Mouse (Mus musculus) WW6 (cell line): ENCODE results near the gene Zfp775.
A peak's percentile ranks its signal among the peaks of the same experiment; 100 is the strongest.
"Not testable (repeated sequence)": the region's sequence is repeated elsewhere in the genome, so short reads cannot be mapped to it uniquely, and the experiment has no call there.

ENCODE experiments used
- DNase-seq: peaks from one replicate; pipeline ENCODE4 v3.0.0-alpha.2; 2013; ENCODE audit warnings: low read depth, low spot score

The Zfp775 gene

DNA sequence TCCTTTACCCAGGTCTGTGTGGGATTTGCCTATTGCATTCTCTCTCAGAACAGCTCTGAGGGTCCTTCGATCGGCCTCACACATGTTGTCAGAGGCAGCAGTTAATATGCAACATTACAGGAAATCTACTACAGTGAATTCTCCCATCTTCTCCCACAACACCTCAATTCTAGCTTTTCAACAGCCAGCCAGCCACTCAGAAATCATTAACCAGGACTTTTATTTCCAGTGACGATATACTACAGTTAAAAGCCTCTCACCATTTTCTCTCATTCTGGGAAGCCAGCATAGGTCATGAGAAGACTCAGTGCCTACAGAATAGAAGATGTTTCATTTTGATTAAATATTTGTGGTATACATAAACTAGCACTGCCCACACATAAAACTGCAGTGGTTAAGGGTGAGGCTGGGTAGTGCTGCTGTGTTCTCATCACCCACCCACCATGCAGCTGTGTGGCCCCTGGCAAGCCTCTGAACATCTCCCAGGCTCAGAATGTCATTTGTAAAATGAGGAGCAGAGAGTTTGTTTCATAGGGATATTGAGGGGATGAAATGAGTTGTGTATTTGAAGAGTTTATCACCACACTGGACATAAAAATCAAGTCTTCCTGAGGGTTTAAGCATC is 10.5 kb upstream of the Zfp775 start:
- no peak for DNase-seq

DNA sequence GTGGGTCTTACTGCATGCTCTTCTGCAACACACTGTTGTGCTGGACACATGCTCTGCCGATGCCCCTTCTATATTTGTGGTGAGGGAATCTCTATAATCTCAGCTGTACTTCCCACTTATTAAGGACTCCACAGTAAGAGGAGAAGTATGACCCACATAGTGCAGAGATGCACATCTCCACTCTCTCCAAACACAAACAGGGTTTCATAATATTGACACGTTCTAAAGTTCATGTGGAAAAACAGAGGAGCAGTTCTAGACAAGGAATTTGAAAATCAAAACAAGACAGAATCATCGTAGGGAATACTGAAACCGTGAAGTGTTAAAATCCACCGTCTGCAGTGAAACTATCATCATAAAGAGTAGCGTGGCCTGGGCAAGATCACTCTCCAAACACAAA is 10.0 kb upstream of the Zfp775 start:
- no peak for DNase-seq

DNA sequence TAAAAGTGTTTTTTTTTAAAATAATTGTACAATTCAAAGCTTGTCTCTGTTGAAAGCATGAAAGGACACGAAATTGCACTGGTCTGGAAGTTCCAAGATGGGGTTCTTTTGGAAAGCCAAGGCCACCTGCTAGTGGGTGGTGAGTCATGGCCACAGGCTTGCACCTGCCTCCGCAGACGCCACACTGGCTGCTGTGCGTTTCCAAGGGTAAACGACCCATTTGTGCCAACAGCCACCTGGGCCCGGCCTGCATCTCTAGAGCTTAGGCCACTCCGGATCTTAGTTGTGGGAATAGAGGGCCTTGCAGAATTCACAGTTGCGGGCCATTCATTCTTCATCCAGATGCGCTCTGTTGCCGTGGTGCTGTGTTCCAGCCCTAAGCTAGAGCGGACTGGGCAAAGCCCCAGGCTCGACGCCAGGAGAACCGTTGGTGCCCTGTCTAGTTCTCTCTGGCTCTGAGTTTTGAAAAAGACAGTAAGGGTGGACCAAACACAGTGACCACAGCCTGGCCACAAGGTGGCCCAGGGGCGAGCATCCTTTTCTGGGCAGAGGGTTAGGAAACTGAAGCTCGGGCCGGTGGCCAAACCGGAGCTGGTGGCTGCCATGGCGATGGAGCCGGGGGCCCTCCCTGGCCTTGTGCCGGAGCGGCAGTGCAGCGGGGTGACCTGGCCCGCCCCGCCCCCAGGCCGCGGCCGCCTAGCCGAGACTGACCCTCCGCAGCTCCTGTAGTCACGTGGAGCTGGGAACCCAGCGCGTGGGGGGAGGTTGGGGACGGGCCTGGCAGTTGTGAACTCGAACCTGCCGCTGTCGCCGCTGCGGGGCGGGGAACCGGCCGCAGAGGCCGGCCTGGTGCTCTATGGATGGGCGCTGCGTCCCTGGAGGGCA is 8.5 kb upstream of the Zfp775 start, which contains the start of the genes Repin1 and Gm44965:
Gene Repin1, plus strand, starts transcription at position 726 of the 885 bp plus-strand sequence.
Gene Gm44965, plus strand, starts transcription at position 784 of the 885 bp plus-strand sequence.
- DNase-seq: peak; percentile 42

DNA sequence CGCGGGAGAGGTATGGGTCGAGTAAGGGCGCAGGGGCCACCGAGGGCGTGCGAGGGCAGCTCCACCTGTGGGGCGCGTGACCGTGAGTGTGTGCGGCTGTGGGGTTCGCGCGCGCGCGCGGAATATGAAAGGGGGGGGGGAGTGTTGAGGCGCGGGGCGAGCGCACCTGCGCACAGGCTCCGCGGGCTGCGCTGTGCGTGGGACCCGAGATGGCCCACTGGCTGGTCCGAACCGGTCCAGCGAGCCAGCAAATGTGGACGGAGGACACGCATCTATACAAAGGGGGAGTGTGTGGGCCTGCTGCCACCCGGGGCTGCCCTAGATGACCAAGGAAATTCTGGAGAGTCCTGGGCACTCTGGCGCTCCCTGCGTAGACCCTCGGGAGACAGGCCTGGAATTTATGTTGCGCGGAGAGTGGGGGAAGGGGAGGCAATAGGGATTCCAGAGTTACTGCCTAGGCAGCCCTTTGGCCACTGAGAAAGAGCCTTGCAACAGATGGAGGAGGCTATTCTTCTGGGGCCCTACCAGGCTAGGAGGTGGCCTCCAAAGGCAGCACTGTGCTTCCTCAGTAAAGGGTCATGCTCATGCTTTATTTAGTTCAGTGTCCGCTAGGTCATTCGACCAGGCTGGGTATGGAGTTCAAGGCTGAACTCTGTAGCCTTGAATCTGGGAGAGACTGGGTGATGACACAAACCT is 7.7 kb upstream of the Zfp775 start:
- peak; percentile 20 for DNase-seq

DNA sequence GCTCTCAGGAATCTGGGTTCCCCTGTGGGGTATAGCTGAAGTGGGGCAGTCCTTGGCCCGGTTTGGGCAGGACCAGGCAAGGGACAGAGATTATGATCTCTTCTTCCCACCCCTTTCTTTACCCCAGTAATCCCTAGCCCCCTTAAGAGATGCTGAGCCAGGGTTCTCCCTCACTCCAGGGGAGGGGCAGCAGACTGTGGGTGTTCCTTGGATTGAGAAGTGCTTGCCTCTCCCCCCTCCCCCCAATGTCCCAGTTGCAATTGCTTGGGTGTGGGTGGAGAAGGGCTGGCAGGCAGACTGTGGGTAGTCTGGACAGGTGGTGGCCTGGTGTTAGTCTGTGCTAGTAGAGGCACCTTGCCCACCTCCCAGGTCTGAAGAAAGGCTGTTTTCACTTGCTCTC is 6.6 kb upstream of the Zfp775 start:
- DNase-seq: no peak

DNA sequence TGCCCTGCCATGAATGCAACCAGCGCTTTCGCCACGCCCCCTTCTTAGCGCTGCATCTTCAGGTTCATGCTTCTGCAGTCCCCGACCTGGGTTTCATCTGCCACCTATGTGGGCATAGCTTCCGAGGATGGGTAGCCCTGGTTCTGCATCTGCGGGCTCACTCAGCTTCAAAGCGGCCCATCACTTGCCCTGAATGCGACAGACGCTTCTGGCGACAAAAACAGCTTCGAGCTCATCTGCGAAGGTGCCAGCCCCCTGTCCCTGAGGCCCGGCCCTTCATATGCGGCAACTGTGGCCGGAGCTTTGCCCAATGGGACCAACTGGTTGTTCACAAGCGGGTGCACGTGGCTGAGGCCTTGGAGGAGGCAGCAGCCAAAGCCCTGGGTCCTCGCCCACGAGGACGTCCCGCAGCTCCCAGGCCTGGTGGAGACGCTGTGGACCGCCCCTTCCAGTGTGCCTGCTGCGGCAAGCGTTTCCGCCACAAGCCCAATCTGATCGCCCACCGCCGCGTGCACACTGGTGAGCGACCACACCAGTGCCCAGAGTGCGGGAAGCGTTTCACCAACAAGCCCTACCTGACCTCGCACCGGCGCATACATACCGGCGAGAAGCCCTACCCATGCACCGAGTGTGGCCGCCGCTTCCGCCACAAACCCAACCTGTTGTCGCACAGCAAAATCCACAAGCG is 5.2 kb upstream of the Zfp775 start:
- DNase-seq: no peak

DNA sequence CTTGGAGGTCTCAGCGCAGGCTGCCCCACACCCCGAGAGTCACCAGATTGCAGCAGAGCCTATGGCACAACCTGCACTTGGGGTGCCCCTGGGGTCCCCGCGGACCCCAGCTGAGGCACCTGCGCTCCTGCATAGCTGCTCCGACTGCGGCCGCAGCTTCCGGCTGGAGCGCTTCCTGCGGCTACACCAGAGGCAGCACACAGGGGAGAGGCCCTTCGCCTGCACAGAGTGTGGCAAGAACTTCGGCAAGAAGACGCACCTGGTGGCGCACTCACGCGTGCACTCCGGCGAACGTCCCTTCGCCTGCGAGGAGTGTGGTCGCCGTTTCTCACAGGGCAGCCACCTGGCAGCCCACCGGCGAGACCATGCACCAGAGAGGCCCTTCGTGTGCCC is 4.6 kb upstream of the Zfp775 start:
- no peak for DNase-seq

DNA sequence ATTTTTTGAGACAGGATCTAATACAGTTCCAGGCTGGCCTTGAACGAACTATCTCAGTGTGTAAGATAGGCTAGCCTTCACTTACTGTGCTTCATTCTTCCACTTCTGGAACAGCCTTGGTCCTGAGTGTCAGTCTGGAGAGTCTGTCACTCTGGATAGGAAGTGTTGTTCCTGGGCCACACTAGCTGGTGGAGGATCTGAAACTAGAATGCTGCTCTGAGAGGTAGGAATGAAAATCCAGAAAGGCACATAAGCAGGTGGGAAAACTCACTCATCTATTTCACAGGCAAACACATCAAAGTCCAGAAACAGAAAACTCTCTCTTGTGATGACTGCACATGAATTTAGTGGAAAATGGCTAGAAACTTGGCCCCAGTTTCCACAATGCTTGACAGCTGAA is 1.3 kb upstream of the Zfp775 start:
- DNase-seq: no peak

DNA sequence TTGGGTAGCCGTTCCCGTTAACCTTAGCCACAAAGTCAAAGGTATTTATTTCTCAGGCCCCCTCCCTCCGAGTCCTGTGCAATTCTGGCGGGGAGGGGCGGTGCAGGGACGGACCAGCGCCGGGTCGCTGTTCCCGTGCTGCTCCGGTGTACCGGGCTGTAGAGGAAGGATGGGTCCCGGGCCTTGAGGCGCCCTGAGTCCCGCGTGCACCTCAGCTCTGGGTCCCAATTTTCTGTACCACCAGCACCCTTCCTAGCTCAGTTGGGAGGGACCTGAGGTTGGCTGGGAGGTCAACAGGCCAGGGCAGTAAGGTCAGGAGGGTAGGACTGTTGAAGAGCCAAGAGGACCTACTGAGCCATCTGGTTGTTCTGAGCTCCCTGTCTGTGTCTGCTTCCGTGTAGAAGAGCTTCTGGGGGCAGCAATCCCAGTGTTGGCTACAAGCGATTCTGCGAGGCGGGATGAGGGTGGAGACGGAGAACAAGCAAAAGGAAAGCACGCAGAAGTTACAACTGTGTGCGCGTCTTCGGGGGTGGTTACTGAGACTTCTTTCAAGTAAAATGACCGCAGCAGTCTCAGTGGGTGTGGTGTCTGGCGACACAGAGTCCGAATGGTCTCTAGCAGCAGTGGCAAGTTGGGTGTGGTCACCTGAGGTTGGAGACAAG is 348 bp downstream of the Zfp775 start:
- no peak for DNase-seq

DNA sequence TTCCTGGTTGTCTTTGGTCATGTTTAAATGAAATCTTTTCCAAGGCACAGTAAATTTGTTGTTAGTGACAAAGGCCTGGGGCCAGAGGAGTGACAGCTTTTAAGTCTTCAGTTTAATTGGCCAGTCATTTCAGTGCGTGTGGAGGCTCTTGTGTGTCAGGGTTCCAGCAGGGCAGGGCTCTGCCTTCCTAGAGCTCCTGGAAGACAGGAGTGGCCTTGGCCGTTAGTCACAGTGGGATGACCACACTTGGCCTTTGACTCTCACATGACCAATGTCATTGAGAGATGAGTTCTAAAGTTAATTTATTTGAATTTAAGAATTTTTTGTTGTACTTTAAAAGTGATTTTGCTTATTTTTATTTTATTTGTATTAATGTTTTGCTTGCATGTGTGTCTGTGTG is 6.3 kb downstream of the Zfp775 start:
- no peak for DNase-seq

DNA sequence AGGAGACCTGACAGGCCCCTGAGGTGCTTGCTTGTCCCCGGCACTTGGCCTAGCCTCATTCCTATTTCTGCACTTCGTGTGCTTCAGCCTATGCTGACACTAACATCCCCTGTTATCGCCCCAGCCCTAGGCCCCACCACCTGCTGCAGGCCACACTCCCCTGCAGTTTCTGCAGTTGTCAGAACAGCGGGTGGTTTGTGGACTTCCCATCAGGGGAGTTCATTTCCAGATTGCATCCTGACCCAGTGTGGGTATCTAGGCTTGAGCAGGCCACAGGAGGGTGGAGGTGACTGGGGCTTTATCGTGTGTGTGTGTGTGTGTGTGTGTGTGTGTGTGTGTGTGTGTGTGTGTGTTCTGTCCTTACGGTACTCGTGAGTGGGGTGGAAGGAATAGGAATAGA is 7.6 kb downstream of the Zfp775 start:
- DNase-seq: no peak

DNA sequence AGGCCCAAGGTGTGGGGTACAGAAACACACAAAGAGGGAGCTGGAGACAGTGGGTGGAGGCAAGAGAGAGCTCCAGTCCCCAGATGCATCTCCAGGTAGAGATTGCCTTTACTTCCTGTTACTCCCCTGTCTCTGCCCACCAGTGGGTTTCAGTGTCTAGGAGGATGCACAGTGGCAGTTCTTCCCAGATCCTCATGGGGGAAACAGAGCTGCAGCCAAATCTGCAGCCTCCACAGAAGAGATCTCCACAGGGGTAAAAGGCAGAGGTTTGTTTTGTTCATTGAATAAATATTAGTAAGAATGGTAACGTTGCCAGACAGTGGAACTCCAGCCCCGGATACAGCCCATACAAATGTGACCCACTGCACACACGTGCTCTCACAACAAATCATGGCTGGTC is 8.8 kb downstream of the Zfp775 start:
- DNase-seq: no peak

DNA sequence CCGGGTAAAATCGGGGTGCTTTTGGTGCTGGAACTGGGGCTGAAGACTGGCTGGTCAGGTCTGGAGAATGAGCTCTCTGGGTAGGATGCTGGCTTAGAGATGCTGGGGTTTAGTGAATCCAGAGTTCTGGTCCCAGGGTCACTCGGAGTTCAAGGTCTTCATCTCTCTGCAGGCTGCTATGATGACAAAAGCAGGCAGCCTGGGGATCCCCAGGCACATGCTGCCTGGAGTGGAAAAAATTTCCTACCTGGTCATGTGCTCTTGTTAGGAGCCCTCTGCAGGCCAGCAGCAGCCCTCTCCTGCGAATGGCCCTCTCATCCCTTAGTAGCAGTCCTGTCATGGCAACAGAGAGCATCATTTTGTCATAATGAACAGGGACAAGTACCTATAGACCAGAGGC is 11.6 kb downstream of the Zfp775 start:
- no peak for DNase-seq

DNA sequence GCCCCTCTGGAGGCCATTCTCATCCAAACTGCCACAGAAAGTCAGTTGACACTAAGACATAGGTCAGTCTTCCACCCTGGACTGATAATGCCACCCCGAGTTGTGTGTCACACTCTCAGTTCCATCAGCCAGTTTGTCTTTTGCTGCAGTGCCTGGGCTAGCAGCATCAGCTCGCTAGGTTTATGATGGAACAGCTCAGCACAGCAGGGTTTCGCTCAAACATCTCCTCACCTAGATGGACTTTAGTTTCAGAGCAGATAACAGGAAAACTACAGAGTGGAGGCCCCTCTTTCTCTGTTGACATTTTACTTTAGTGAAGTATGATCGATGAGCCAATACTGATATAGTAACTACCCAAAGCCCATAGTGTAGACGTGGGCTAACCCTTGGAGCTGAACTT is 12.9 kb downstream of the Zfp775 start:
- no peak for DNase-seq

DNA sequence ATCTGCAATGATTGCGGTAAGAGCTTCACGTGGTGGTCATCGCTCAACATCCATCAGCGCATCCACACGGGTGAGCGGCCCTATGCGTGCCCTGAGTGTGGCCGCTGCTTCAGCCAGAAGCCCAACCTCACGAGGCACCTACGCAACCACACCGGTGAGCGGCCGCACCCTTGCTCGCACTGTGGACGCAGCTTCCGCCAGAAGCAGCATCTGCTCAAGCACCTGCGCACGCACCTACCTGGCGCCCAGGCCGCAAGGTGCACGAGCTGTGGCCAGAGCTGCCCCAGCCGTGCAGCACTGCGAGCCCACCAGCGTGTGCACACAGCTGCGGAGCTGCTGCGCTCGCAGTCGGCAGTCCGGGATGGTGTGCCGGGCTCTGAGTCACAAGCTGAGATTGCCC is 18.2 kb downstream of the Zfp775 start:
- no peak for DNase-seq

DNA sequence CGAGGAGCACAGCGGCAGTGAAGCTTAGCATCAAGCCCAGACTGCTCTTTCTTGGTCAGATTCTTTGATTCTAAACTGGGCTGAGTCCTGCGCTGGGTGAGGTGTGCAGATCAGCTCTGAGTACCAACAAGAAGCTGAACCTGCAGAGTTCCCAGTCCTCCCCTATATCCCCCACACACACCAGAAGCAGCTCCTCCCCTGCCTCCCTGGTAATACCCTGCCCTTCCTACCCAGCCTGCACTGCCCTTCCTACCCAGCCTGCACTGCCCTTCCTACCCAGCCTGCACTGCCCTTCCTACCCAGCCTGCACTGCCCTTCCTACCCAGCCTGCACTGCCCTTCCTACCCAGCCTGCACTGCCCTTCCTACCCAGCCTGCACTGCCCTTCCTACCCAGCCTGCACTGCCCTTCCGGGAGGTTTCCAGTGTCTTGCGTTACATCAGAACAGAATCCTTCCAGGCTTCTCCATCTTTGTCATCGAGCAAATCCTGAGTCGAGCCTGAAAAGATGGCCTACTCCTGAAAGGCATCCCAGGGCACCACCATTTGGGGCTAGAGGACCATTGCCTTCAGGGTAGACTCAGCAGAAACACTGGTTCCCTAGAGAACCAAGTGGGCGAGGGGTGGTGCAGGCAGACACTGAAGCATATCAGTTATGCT is 20.5 kb downstream of the Zfp775 start:
- DNase-seq: not testable (repeated sequence)

DNA sequence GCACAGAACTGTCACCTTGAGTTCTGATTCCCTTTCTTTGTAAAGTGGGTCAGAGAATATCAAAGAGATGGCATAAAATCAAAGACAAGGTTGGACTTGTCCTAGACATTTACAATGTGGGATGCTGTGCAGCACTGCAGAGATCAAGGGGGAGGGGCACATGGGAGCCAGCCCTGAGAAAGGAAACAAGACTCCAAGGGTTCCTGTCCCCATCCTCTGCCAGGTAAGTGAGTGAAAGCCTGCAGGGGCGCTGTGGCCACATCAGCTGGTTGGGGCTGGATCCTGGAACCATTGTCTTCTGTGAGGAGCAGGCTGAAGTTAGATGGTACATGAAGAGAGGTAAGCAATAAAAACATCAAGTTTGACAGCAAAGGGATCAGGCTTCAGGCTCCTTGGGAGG is 21.6 kb downstream of the Zfp775 start:
- DNase-seq: no peak

DNA sequence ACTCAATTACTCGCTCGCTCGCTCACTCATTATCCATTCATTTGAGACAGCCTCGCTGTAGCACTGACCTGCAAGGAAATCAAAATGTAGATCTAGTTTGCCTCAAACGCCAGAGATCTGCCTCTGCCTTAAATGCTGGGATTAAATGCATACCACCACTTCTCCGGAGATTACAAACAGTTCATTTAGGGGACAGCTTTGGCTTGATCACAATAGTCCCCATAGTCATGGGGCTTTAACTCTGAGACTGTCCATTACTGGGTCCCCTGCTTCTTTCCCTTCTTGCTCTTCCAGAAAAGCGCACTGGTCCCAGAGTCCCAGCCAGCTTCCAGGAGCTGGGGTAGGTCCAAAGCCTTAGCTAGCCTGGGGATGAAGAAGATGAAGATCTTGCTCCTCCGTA is 24.6 kb downstream of the Zfp775 start, which contains the start of gene AI854703:
Gene AI854703, plus strand, starts transcription at position 301 of the 400 bp plus-strand sequence.
- DNase-seq: no peak

DNA sequence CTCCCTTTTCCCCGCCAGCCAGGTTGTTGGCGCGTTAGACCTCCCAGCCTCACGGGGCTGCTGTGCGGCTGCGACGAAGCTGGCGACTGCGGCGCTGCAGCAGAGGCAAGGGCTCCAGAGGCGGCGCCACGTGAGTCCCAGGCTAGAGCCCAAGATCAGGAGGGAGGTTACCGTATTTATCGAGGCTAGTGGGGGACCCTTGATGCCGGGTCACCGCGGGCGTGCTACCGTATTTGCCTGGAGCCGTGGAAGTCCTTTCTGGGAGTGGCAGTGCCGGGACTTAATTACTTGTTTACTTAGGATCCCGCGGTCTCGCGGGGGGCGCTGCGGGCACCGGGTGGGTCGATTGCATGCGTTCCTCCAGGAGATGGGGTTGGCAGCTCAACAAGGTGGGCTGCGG is 25.1 kb downstream of the Zfp775 start:
- DNase-seq: no peak

DNA sequence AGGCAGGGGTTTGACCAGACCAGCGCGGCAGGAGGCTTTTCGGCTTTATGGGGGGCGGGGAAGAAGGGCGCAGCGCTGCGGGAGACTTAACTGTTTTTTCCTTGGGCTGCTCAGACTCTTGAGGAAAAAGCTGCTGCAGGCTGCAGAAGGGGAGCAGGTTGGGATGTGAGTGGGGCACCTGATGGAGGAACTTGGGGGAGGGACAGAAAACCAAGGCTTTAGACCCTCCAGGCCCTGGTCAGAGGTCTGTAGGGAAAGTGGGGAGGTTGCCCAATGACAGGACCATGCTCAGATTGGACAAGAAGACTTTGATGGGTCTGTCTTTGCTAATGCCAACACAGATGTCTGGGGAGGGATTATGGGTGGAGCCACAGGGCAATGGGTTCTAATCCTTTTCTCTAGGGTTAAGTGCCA is 25.7 kb downstream of the Zfp775 start:
- no peak for DNase-seq

DNA sequence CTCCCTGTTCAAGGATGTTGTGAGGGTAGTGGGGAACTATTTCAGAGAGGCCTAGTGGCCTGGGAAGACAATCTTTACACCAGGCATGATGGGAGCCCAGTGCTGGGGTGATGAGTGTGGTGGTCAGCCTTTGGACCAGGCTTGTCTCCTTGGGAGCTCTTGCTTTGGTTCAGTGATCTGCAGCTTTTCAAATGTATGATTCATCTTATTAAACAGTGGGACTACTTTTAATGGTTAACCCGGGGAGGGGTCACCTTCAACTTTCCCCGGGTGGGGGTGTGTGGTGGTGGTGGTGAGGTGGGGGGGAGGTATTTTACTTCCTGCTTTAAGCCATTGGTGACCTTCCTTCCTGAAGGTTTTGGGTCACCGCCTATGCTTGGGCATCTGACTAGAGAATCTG is 26.5 kb downstream of the Zfp775 start:
- DNase-seq: no peak
